Mouse (Mus musculus) stomach, embryonic 16.5 days (tissue): ENCODE measurements at regions not wholly inside any gene's neighbourhood (a gene's known extent, or its start where the extent isn't known, plus 50 kb on each side); places are given as distances from the start of the nearest gene placed in this dataset.
A peak's percentile ranks its signal among the peaks of the same experiment; 100 is the strongest.

Experiments used
- ATAC-seq: fragments of 200-750 bp; cut with Nextera tagmentation; 2 replicates; pipeline ENCODE4 v1.8.0; 2017; ENCODE audit warnings: moderate number of reproducible peaks, moderate TSS enrichment; ENCODE audit not compliant: insufficient read depth, low FRiP score
- H3K27ac ChIP-seq: fragments of 300-500 bp; sonication (generic); 2 replicates; pipeline ENCODE4 v1.5.1; 2014; ENCODE audit warnings: low read length
- H3K27me3 ChIP-seq: fragments of 300-500 bp; sonication (generic); 2 replicates; pipeline ENCODE4 v1.6.1; 2014; ENCODE audit warnings: low read length, control low read depth, mixed read lengths; ENCODE audit not compliant: control insufficient read depth, insufficient read depth
- H3K36me3 ChIP-seq: fragments of 300-500 bp; sonication (generic); 2 replicates; pipeline ENCODE4 v1.6.1; 2014; ENCODE audit warnings: low read length; ENCODE audit not compliant: control insufficient read depth, insufficient read depth
- H3K4me1 ChIP-seq: fragments of 300-500 bp; sonication (generic); 2 replicates; pipeline ENCODE4 v1.6.1; 2014; ENCODE audit warnings: low read length, control low read depth, mixed read lengths; ENCODE audit not compliant: control insufficient read depth, insufficient read depth
- H3K4me2 ChIP-seq: fragments of 300-500 bp; sonication (generic); 2 replicates; pipeline ENCODE4 v1.6.1; 2014; ENCODE audit warnings: low read depth, low read length, mixed read lengths
- H3K4me3 ChIP-seq: fragments of 300-500 bp; sonication (generic); replicated peaks from 2 replicates; pipeline ENCODE4 v1.5.1; 2014; ENCODE audit warnings: mild to moderate bottlenecking, low read length
- H3K9ac ChIP-seq: fragments of 300-500 bp; sonication (generic); 2 replicates; pipeline ENCODE4 v1.6.1; 2014; ENCODE audit warnings: low read length
- H3K9me3 ChIP-seq: fragments of 300-500 bp; sonication (generic); replicated peaks from 2 replicates; pipeline ENCODE4 v1.6.1; 2016; ENCODE audit warnings: low read length, control low read depth; ENCODE audit not compliant: control insufficient read depth
- WGBS: fragments of 180-500 bp; shearing (Covaris S2); extraction: QIAGEN DNeasy Blood & Tissue Kit; methylation state at CpG from one replicate; pipeline ENCODE4 v1.1.7; 2014; 5-methylcytosine and 5-hydroxymethylcytosine counted together

DNA sequence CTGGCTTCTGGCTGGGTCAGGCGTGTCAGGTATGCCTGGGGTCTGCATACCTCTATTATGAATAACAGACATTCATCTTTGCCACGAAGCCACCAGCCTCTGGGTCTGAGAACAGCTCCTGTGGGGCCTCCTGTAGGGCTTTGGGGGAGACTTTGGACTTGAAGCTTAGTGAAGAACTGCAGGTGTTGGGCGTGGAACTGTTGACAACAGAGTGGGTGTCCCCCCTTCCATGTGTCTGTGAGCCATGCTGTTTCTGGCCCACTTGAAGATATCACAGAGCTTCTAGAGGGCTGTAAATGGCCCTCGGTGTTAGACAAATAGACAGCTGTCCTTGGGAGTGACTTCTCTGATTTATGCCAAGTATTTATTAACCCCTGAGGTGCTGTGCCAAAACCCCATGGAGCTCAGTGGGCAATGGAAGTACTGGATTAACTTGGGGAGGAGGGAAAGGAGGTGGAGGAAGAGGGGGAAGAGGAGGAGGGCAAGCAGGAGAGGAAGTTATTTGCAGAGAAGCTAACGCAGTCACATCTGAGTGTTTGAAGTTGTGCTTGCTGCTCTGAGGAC lies 450.8 kb upstream of the Kcnab2 start:
- H3K4me1 ChIP-seq = no peaks in the 10 kb centered on the region
- H3K9ac ChIP-seq = no peak overlapping the region
- H3K27ac ChIP-seq = no peak overlapping the region
- ATAC-seq = no peak
- H3K27me3 ChIP-seq = no peaks in the 10 kb centered on the region
- no peaks in the 10 kb centered on the region for H3K36me3 ChIP-seq
- WGBS = 40% methylated on average over 5 of the region's 5 CpGs
- no peak overlapping the region for H3K4me2 ChIP-seq
- H3K4me3 ChIP-seq = no peak overlapping the region
- H3K9me3 ChIP-seq = no peaks in the 10 kb centered on the region

GRCm38 (mm10) chr4:152920261-152920660 lies 442.6 kb upstream of the Kcnab2 start:
- Histone ChIP-seq H3K4me2 (no peak overlapping the region), H3K4me3 (no peak overlapping the region), H3K4me1 (no peaks in the 10 kb centered on the region), H3K27me3 (no peaks in the 10 kb centered on the region), H3K9me3 (no peaks in the 10 kb centered on the region), H3K27ac (no peak overlapping the region), H3K9ac (no peak overlapping the region), H3K36me3 (no peaks in the 10 kb centered on the region)
- ATAC-seq = no peak
- WGBS = 53% methylated on average over 3 of the region's 3 CpGs

- Histone ChIP-seq H3K4me1 (no peaks in the 10 kb centered on the region), H3K9ac (no peak overlapping the region), H3K4me2 (no peak overlapping the region), H3K36me3 (no peaks in the 10 kb centered on the region), H3K27me3 (no peaks in the 10 kb centered on the region), H3K4me3 (no peak overlapping the region), H3K9me3 (no peaks in the 10 kb centered on the region), H3K27ac (no peak overlapping the region)
- 59% methylated on average over 1 of the region's 1 CpGs for WGBS
- no peak for ATAC-seq
Measured at GRCm38 (mm10) chr4:152919851-152920250, 442.2 kb upstream of the Kcnab2 start.

DNA sequence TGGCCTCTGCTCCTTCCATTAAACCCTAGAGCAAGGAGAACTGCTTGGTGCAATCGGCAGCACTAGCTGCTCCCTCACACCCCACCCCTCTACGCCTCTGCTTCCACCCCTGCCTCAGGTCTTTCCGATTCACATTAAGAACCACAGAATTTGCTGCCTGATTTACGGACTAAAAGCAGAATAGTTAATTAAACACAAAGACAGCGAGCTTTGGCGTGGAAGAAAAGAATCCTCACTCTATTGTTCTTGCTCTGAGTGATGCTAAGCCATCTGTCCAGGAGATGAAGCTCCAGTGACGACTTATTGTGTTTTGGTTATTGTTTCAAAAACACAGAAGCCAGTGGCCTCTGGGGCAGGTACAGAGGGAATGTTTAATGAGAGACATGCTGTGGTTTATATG lies 438.9 kb upstream of the Kcnab2 start:
- Histone ChIP-seq H3K36me3 (no peaks in the 10 kb centered on the region), H3K4me3 (no peak overlapping the region), H3K4me1 (no peaks in the 10 kb centered on the region), H3K9me3 (no peaks in the 10 kb centered on the region), H3K27me3 (no peaks in the 10 kb centered on the region), H3K27ac (no peak overlapping the region), H3K4me2 (no peak overlapping the region), H3K9ac (no peak overlapping the region)
- no peak for ATAC-seq
- 36% methylated on average over 7 of the region's 7 CpGs for WGBS

GRCm38 (mm10) chr4:152913497-152913896 lies 435.8 kb upstream of the Kcnab2 start:
- 33% methylated on average over 10 of the region's 10 CpGs for WGBS
- ATAC-seq = no peak
- no peak overlapping the region for H3K9ac ChIP-seq
- H3K27me3 ChIP-seq = no peaks in the 10 kb centered on the region
- H3K4me3 ChIP-seq = no peak overlapping the region
- H3K36me3 ChIP-seq = no peaks in the 10 kb centered on the region
- no peak overlapping the region for H3K27ac ChIP-seq
- no peak overlapping the region for H3K4me2 ChIP-seq
- H3K9me3 ChIP-seq = no peaks in the 10 kb centered on the region
- no peaks in the 10 kb centered on the region for H3K4me1 ChIP-seq

DNA sequence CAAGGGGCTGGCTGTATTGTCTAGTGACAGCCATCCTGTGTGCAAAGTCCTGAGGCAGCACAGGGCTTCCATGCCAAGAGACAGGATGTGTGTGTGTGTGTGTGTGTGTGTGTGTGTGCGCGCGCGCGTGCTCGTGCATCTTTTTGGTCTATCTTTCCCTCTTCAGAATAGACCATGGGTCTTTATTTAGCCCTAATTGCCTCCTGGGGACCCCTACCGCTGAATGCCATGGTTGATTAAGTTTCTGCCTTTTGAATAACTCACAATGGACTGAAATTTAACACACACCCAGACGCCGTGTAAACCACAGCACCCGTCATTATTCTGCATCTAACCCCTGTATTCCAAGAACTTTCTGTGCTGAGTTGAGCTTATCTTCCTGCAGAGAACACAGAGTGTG lies 435.2 kb upstream of the Kcnab2 start:
- WGBS = 85% methylated on average over 10 of the region's 10 CpGs
- no peak overlapping the region for H3K4me2 ChIP-seq
- H3K4me1 ChIP-seq = no peaks in the 10 kb centered on the region
- no peaks in the 10 kb centered on the region for H3K36me3 ChIP-seq
- ATAC-seq = no peak
- no peak overlapping the region for H3K4me3 ChIP-seq
- H3K9me3 ChIP-seq = no peaks in the 10 kb centered on the region
- H3K9ac ChIP-seq = no peak overlapping the region
- H3K27me3 ChIP-seq = no peaks in the 10 kb centered on the region
- H3K27ac ChIP-seq = no peak overlapping the region

GRCm38 (mm10) chr4:152908235-152908634 lies 430.6 kb upstream of the Kcnab2 start:
- H3K9ac ChIP-seq = no peak overlapping the region
- H3K27ac ChIP-seq = no peak overlapping the region
- no peaks in the 10 kb centered on the region for H3K9me3 ChIP-seq
- no peaks in the 10 kb centered on the region for H3K27me3 ChIP-seq
- 0 out of 2 replicates have a peak, but pooled peaks have one; percentile 11 for ATAC-seq
- H3K4me3 ChIP-seq = no peak overlapping the region
- H3K4me1 ChIP-seq = no peaks in the 10 kb centered on the region
- no peak overlapping the region for H3K4me2 ChIP-seq
- WGBS = 69% methylated on average over 5 of the region's 5 CpGs
- no peaks in the 10 kb centered on the region for H3K36me3 ChIP-seq

DNA sequence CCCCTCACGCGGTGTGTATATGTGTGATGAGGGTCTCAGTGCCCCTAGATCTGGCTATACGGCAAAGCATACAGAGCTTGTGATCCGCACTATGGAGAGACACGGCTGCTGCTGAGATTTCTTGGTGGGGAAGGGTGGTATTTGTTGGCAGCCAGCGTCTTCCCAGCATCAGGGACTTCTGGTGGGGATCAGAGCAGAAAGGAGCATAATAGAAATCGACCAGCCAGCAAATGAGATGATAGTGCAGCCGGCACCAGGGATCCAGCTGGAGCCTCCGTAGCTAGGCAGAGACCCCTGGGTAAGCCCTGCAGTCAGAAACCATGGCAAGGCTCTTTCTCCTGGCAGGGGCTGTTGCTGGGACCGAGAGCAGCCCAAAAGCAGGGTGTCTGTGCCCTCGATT lies 425.2 kb upstream of the Kcnab2 start:
- Histone ChIP-seq H3K4me2 (no peak overlapping the region), H3K9me3 (no peaks in the 10 kb centered on the region), H3K4me1 (no peaks in the 10 kb centered on the region), H3K9ac (no peak overlapping the region), H3K4me3 (no peak overlapping the region), H3K36me3 (no peaks in the 10 kb centered on the region), H3K27me3 (no peaks in the 10 kb centered on the region), H3K27ac (no peak overlapping the region)
- no peak for ATAC-seq
- WGBS = 79% methylated on average over 11 of the region's 11 CpGs

- Histone ChIP-seq H3K36me3 (no peaks in the 10 kb centered on the region), H3K27me3 (no peaks in the 10 kb centered on the region), H3K4me1 (no peaks in the 10 kb centered on the region), H3K27ac (no peak overlapping the region), H3K4me3 (no peak overlapping the region), H3K9ac (no peak overlapping the region), H3K4me2 (no peak overlapping the region), H3K9me3 (no peaks in the 10 kb centered on the region)
- 76% methylated on average over 4 of the region's 4 CpGs for WGBS
- ATAC-seq = no peak
Measured at GRCm38 (mm10) chr4:152900049-152900448, 422.4 kb upstream of the Kcnab2 start.

- WGBS = 58% methylated on average over 13 of the region's 13 CpGs
- Histone ChIP-seq H3K4me1 (no peaks in the 10 kb centered on the region), H3K27ac (no peak overlapping the region), H3K9me3 (no peaks in the 10 kb centered on the region), H3K4me3 (no peak overlapping the region), H3K4me2 (no peak overlapping the region), H3K36me3 (no peaks in the 10 kb centered on the region), H3K9ac (no peak overlapping the region), H3K27me3 (no peaks in the 10 kb centered on the region)
- ATAC-seq = no peak
Measured at GRCm38 (mm10) chr4:152895076-152895475, 417.4 kb upstream of the Kcnab2 start.
